Mouse (Mus musculus): ENCODE measurements around the gene Frmd8. TPM values are rescaled to one million over a fixed set of nuclear protein-coding genes. Genes with fewer than 3 reads are reported as not detected.

The Frmd8 gene
- 1 to 10 TPM; 7.1 to 7.7 TPM for total RNA-seq (2021)
- long read RNA-seq, experiment 1, full-length matches to known transcripts, result 14 of 20 reads
- long read RNA-seq, experiment 1, partial matches to known transcripts, result 4 of 20 reads
- long read RNA-seq, experiment 1, other reads (novel, unspliced or antisense), result 2 of 20 reads
- long read RNA-seq, experiment 2, full-length matches to known transcripts, result 22 of 33 reads
- long read RNA-seq, experiment 2, partial matches to known transcripts, result 0 of 33 reads
- long read RNA-seq, experiment 2, other reads (novel, unspliced or antisense), result 11 of 33 reads

- intact Hi-C loops (cut with DNase I; ENCODE audit: low total_unique reads), result no loop called here
Observed at GRCm38 (mm10) chr19:5874969-5875480, at the start of gene Frmd8. Gene Frmd8, minus strand, starts transcription at chr19:5875274.

GRCm38 (mm10) chr19:5924713-5925093 lies 49.6 kb upstream of the Frmd8 start, which contains the start of gene Cdc42ep2:
Gene Cdc42ep2, minus strand, starts transcription at chr19:5924816.
- peak; percentile 99 for DNase-seq
- intact Hi-C loops (cut with DNase I; ENCODE audit: low total_unique reads), result no loop called here

More at GRCm38 (mm10) chr19:5874969-5875480, at the start of gene Frmd8:
- peak; percentile 95 for DNase-seq

- DNase-seq, result peak; percentile 95
- intact Hi-C loops (cut with DNase I; ENCODE audit: low total_unique reads), result loop anchor here (2.0 kb wide), 1 partner anchor 33 kb away; no protein-coding TSS in a partner anchor
Observed at GRCm38 (mm10) chr19:5923990-5924712, 49.1 kb upstream of the Frmd8 start.

GRCm38 (mm10) chr19:5922963-5923362 lies 47.9 kb upstream of the Frmd8 start:
- no peak for DNase-seq
- intact Hi-C loops (cut with DNase I; ENCODE audit: low total_unique reads), result loop anchor here (2.0 kb wide), 1 partner anchor 34 kb away; no protein-coding TSS in a partner anchor

- DNase-seq, result peak; percentile 53
- intact Hi-C loops (cut with DNase I; ENCODE audit: low total_unique reads), result loop anchor here (2.0 kb wide), 1 partner anchor 34 kb away; no protein-coding TSS in a partner anchor
Observed at GRCm38 (mm10) chr19:5922119-5922942, 47.3 kb upstream of the Frmd8 start.

GRCm38 (mm10) chr19:5921715-5922114 lies 46.6 kb upstream of the Frmd8 start:
- no peak for DNase-seq
- intact Hi-C loops (cut with DNase I; ENCODE audit: low total_unique reads), result loop anchor here (2.0 kb wide), 1 partner anchor 35 kb away; no protein-coding TSS in a partner anchor

GRCm38 (mm10) chr19:5913007-5913719 lies 38.1 kb upstream of the Frmd8 start, which contains the start of gene Dpf2:
Gene Dpf2, minus strand, starts transcription at chr19:5913010.
- no peak for DNase-seq
- intact Hi-C loops (cut with DNase I; ENCODE audit: low total_unique reads), result loop anchor here (10.0 kb wide), 1 partner anchor 102 kb away; the partner anchor contains the start of gene Capn1

GRCm38 (mm10) chr19:5912103-5913006 lies 37.3 kb upstream of the Frmd8 start:
- peak; percentile 99 for DNase-seq
- intact Hi-C loops (cut with DNase I; ENCODE audit: low total_unique reads), result loop anchor here (10.0 kb wide), 1 partner anchor 102 kb away; the partner anchor contains the start of gene Capn1

GRCm38 (mm10) chr19:5911430-5912102 lies 36.5 kb upstream of the Frmd8 start:
- intact Hi-C loops (cut with DNase I; ENCODE audit: low total_unique reads), result loop anchor here (10.0 kb wide), 1 partner anchor 103 kb away; the partner anchor contains the start of gene Capn1

GRCm38 (mm10) chr19:5910221-5910620 lies 35.1 kb upstream of the Frmd8 start:
- intact Hi-C loops (cut with DNase I; ENCODE audit: low total_unique reads), result loop anchor here (10.0 kb wide), 1 partner anchor 105 kb away; the partner anchor contains the start of gene Capn1
- DNase-seq, result no peak

More at GRCm38 (mm10) chr19:5911430-5912102, 36.5 kb upstream of the Frmd8 start:
- DNase-seq, result no peak

- intact Hi-C loops (cut with DNase I; ENCODE audit: low total_unique reads), result no loop called here
- no peak for DNase-seq
Observed at GRCm38 (mm10) chr19:5907275-5907674, 32.2 kb upstream of the Frmd8 start.

- intact Hi-C loops (cut with DNase I; ENCODE audit: low total_unique reads), result no loop called here
- peak; percentile 93 for DNase-seq
Observed at GRCm38 (mm10) chr19:5894002-5894678, 19.1 kb upstream of the Frmd8 start, which contains the start of gene Tigd3. Gene Tigd3, minus strand, starts transcription at chr19:5894149.

GRCm38 (mm10) chr19:5893282-5894001 lies 18.4 kb upstream of the Frmd8 start:
- intact Hi-C loops (cut with DNase I; ENCODE audit: low total_unique reads), result no loop called here
- no peak for DNase-seq

- no peak for DNase-seq
- intact Hi-C loops (cut with DNase I; ENCODE audit: low total_unique reads), result no loop called here
Observed at GRCm38 (mm10) chr19:5892735-5893134, 17.7 kb upstream of the Frmd8 start.

GRCm38 (mm10) chr19:5892262-5892661 lies 17.2 kb upstream of the Frmd8 start:
- intact Hi-C loops (cut with DNase I; ENCODE audit: low total_unique reads), result no loop called here
- no peak for DNase-seq
